Mouse (Mus musculus) liver, adult 2 months (tissue): ENCODE measurements at regions not wholly inside any gene's neighbourhood (a gene's known extent, or its start where the extent isn't known, plus 50 kb on each side); places are given as distances from the start of the nearest gene placed in this dataset.

ENCODE experiments used
- CTCF ChIP-seq: fragments of 200-500 bp; IDR thresholded peaks from 2 replicates; pipeline ENCODE4 v1.5.1; 2011; ENCODE audit warnings: low read depth, low read length, control low read depth
- POLR2A ChIP-seq: fragments of 200-500 bp; IDR thresholded peaks from 2 replicates; pipeline ENCODE4 v1.6.1; 2011; ENCODE audit warnings: low read length, control low read depth; ENCODE audit not compliant: insufficient read depth; ENCODE audit errors: extremely low read depth

DNA sequence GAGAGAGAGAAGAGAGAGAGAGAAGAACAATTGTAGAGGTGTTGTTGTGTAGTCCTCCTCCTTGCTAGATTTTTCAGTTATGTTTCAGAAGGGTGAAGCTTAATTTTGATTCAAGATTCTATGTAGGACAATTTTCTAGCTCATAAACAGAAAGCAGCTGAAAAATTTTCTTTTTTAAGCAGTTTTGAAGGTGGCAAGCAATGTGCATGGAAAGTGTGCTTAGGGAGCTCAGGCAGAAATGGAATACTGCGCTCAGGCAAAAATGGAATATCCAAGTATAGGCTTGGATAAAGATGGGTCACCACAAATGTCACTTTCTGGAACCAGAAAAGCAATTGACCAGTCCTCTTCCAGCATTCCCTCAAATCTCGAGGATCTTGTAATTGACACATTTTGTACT, 988.0 kb downstream of the Adgrl3 start:
- TF ChIP-seq CTCF (no peak), POLR2A (no peak)
